Mouse (Mus musculus): Measurements from ENCODE around the gene Map4k5.

GRCm38 (mm10) chr12:69907667-69908510 is 14.9 kb upstream of the Map4k5 start:
- TF ChIP-seq MAX (IDR thresholded peaks at IDR 0.05; ENCODE audit: low read length): no peak
- TF ChIP-seq CTCF (IDR thresholded peaks at IDR 0.05 in 2 of 3, conservative IDR thresholded peaks at IDR 0.05 in 1 of 3; ENCODE audit: control insufficient read depth in 1 of 3, insufficient read depth in 1 of 3, low read depth in 2 of 3, low read length in 3 of 3, poor library complexity in 1 of 3, severe bottlenecking in 1 of 3): no peak
- no peak for TF ChIP-seq SMC3 (IDR thresholded peaks at IDR 0.05; ENCODE audit: low read depth, low read length)
- no peak for TF ChIP-seq CHD2 (IDR thresholded peaks at IDR 0.05; ENCODE audit: low read length)
- TF ChIP-seq POLR2A (IDR thresholded peaks at IDR 0.05; ENCODE audit: control insufficient read depth in 1 of 2, insufficient read depth in 1 of 2, low read depth in 1 of 2, low read length in 2 of 2, poor library complexity in 1 of 2): no peak
- TF ChIP-seq JUND (IDR thresholded peaks at IDR 0.05; ENCODE audit: low read depth, low read length): no peak
- no peak for TF ChIP-seq EP300 (IDR thresholded peaks at IDR 0.05; ENCODE audit: low read depth in 1 of 2, low read length in 2 of 2)
- TF ChIP-seq POLR2AphosphoS2 (IDR thresholded peaks at IDR 0.05; ENCODE audit: low read length): no peak
- TF ChIP-seq ZKSCAN1 (IDR thresholded peaks at IDR 0.05; ENCODE audit: low read depth, low read length): no peak
- TF ChIP-seq GATA1 (IDR thresholded peaks at IDR 0.05; ENCODE audit: low read depth, low read length): no peak
- TF ChIP-seq ZC3H11A (IDR thresholded peaks at IDR 0.05; ENCODE audit: low read depth, low read length): no peak
- TF ChIP-seq TCF12 (IDR thresholded peaks at IDR 0.05; ENCODE audit: low read depth, low read length): no peak
- TF ChIP-seq MEF2A (IDR thresholded peaks at IDR 0.05; ENCODE audit: extremely low read depth, insufficient replicate concordance, low read depth, low read length, poor library complexity, severe bottlenecking): no peak
